Mouse (Mus musculus): ENCODE measurements at regions not wholly inside any gene's neighbourhood (a gene's known extent, or its start where the extent isn't known, plus 50 kb on each side); places are given as distances from the start of the nearest gene placed in this dataset.

- ATAC-seq (ENCODE audit: low TSS enrichment) = no peak
Measured at GRCm38 (mm10) chr10:21482659-21483058, 105.6 kb downstream of the Aldh8a1 start.

GRCm38 (mm10) chr10:21483373-21483772 is 106.3 kb downstream of the Aldh8a1 start:
- ATAC-seq (ENCODE audit: low TSS enrichment) = peak; percentile 94

- ATAC-seq (ENCODE audit: low TSS enrichment) = no peak
Measured at GRCm38 (mm10) chr10:21488374-21488930, 104.5 kb upstream of the 1700020N01Rik start.

- no peak for ATAC-seq (ENCODE audit: low TSS enrichment)
Measured at GRCm38 (mm10) chr10:21490910-21491309, 102.0 kb upstream of the 1700020N01Rik start.

GRCm38 (mm10) chr10:21492254-21492894 is 100.6 kb upstream of the 1700020N01Rik start:
- ATAC-seq (ENCODE audit: low TSS enrichment) = no peak

- no peak for ATAC-seq (ENCODE audit: low TSS enrichment)
Measured at GRCm38 (mm10) chr10:21494536-21494935, 98.4 kb upstream of the 1700020N01Rik start.

- ATAC-seq (ENCODE audit: low TSS enrichment) = peak; percentile 74
Measured at GRCm38 (mm10) chr10:21497110-21497509, 95.8 kb upstream of the 1700020N01Rik start.

- ATAC-seq (ENCODE audit: low TSS enrichment) = no peak
Measured at GRCm38 (mm10) chr10:21498143-21498542, 94.8 kb upstream of the 1700020N01Rik start.

- no peak for ATAC-seq (ENCODE audit: low TSS enrichment)
Measured at GRCm38 (mm10) chr10:21501658-21502057, 91.3 kb upstream of the 1700020N01Rik start.

GRCm38 (mm10) chr10:21504431-21504830 is 88.5 kb upstream of the 1700020N01Rik start:
- peak; percentile 80 for ATAC-seq (ENCODE audit: low TSS enrichment)

- no peak for ATAC-seq (ENCODE audit: low TSS enrichment)
Measured at GRCm38 (mm10) chr10:21511386-21511785, 81.6 kb upstream of the 1700020N01Rik start.

- ATAC-seq (ENCODE audit: low TSS enrichment) = no peak
Measured at GRCm38 (mm10) chr10:21512486-21512885, 80.5 kb upstream of the 1700020N01Rik start.

GRCm38 (mm10) chr10:21517721-21518120 is 75.2 kb upstream of the 1700020N01Rik start:
- ATAC-seq (ENCODE audit: low TSS enrichment) = no peak

GRCm38 (mm10) chr10:21520854-21521253 is 72.1 kb upstream of the 1700020N01Rik start:
- ATAC-seq (ENCODE audit: low TSS enrichment) = peak; percentile 69

- no peak for ATAC-seq (ENCODE audit: low TSS enrichment)
Measured at GRCm38 (mm10) chr10:21525555-21525954, 67.4 kb upstream of the 1700020N01Rik start.

- ATAC-seq (ENCODE audit: low TSS enrichment) = peak; percentile 80
Measured at GRCm38 (mm10) chr10:21528396-21528795, 64.5 kb upstream of the 1700020N01Rik start.

GRCm38 (mm10) chr10:21529098-21529749 is 63.7 kb upstream of the 1700020N01Rik start:
- peak; percentile 43 for ATAC-seq (ENCODE audit: low TSS enrichment)

GRCm38 (mm10) chr10:21532142-21532541 is 60.8 kb upstream of the 1700020N01Rik start:
- no peak for ATAC-seq (ENCODE audit: low TSS enrichment)

GRCm38 (mm10) chr10:21535631-21536030 is 57.3 kb upstream of the 1700020N01Rik start:
- ATAC-seq (ENCODE audit: low TSS enrichment) = no peak

- ATAC-seq (ENCODE audit: low TSS enrichment) = no peak
Measured at GRCm38 (mm10) chr10:21538481-21538880, 54.5 kb upstream of the 1700020N01Rik start.

Data from frontal cortex, adult (tissue).